Mouse (Mus musculus) layer of hippocampus, adult 2 months (tissue): ENCODE results near the gene Ccdc73. TPM values are rescaled to one million over a fixed set of nuclear protein-coding genes. Genes with fewer than 3 reads are reported as not detected.
A peak's percentile ranks its signal among the peaks of the same experiment; 100 is the strongest.
"Not testable (repeated sequence)": the region's sequence is repeated elsewhere in the genome, so short reads cannot be mapped to it uniquely, and the experiment has no call there.

ENCODE experiments used
- DNase-seq, 2 experiments: peaks; one replicate each; pipeline ENCODE4 v3.0.0; 2022; ENCODE audit warnings: low spot score in 2 of 2
- H3K27ac ChIP-seq: fragments of 200-600 bp; 2 replicates; pipeline ENCODE4 v1.8.1; 2022
- H3K4me3 ChIP-seq: fragments of 200-600 bp; 2 replicates; pipeline ENCODE4 v1.8.1; 2022; ENCODE audit warnings: mild to moderate bottlenecking
- CTCF ChIP-seq: fragments of 200-600 bp; conservative IDR thresholded peaks from 2 replicates; pipeline ENCODE4 v1.8.1; 2022; ENCODE audit warnings: antibody characterized with exemption, mild to moderate bottlenecking, moderate library complexity
- total RNA-seq, 2 experiments: library from RNA; stranded (reverse); gene quantifications; 2 replicates each; pipeline ENCODE4 v1.2.3; 2021

Gene Ccdc73
- total RNA-seq, 2 experiments from 2014 or later = 1.2 TPM; not detected in 1

DNA sequence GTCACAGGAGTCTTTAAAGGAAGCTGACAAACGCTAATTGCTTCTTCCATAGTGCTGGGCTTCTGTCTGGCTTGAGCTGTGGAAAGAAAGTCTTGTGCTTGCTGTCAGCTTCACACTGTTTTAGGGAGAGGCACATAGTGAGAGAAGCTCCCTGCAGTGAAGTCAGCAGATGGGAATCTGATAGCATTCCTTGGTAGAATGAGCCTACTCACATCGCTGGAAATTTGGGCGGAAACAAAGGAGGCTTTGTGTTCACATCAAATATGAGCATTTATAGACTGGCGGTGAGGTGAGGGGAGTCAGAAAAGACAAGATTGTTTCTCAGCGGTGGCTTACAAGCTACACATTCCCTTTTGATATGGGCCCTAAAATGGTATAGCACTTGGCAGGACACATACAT is 15.9 kb upstream of the Ccdc73 start:
- no peak overlapping the region for H3K4me3 ChIP-seq
- TF ChIP-seq CTCF = no peak
- no peak overlapping the region for H3K27ac ChIP-seq
- DNase-seq = no peak

DNA sequence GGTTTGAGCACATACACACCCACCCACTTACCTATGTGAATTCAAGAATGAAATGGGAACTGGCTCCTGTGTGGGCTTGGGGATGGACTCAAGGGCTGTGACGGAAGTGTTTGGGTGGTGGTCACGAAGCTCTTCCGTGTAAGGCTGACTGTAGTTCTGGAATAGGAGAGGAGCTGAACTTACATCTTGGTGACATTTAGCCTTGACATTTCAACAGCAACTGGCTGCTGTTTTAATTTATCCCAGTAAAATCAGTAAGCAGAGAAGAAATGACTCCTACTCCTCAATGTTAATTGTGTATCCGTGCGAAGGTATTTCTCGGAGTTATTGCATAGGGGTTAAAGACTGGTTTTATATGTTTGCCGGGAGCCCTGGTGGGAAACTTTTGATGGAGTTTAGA is 15.1 kb upstream of the Ccdc73 start:
- TF ChIP-seq CTCF = no peak
- DNase-seq = no peak
- Histone ChIP-seq H3K4me3 (no peak overlapping the region), H3K27ac (no peak overlapping the region)

DNA sequence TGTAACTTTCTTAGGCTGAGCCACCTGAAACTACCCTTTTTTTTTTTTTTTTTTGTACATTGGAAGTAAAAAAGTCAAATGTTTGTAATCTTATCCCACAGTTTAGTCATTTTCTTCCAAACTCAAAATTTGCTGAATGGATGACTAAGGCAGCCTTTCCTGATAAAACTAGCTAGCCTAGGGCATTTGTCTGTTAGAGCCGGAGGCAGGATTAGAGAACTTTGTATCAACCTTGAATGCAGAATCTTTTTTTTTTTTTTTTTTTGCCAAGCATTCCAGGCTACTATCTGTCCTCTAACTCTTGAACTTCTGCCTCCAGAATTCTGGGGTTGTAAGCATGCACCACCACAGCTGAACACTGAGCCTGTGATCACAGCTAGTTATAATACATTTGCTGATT is 12.8 kb upstream of the Ccdc73 start:
- TF ChIP-seq CTCF = no peak
- no peak overlapping the region for H3K27ac ChIP-seq
- DNase-seq = no peak
- H3K4me3 ChIP-seq = no peak overlapping the region

DNA sequence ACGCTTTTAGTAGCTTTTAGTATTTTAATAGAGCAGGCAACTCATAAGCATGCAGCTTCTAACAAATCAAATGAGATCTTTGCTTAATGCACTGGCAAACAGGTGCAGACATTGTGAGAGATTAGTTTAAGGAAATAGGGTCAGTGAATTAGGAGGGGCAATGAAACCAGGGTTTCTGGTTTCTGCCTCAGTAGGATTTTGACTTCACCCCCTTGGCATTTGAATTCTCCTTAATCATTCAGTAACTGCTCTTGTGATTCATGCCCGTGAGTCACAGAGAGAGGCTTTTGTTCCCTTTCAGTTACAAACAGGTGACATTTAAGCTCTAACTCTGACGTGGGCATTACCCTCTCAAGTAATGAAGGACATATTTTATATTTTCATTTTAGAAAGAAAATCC is 11.9 kb upstream of the Ccdc73 start:
- DNase-seq = no peak
- no peak for TF ChIP-seq CTCF
- H3K4me3 ChIP-seq = no peak overlapping the region

DNA sequence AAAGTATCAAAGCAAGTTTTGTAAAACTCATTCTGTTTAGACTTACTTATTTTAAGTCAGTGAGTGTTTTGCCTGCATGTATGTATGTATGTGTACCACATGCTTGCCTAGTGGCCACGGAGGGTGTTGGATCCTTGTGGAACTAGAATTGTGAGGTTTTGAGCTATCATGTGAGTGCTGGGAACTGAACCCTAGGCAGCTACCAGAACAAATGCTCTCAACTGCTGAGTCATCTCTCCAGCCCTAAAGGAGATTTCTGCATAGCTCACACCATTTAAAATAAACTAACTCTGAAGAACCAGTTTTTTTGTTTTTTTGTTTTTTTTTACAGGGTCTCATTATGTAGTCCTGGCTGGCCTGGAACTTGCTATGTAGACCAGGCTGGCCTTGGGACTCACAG is 11.4 kb upstream of the Ccdc73 start:
- no peak for TF ChIP-seq CTCF
- no peak overlapping the region for H3K4me3 ChIP-seq

More for the DNA sequence above, 11.9 kb upstream of the Ccdc73 start:
- H3K27ac ChIP-seq = no peak overlapping the region

DNA sequence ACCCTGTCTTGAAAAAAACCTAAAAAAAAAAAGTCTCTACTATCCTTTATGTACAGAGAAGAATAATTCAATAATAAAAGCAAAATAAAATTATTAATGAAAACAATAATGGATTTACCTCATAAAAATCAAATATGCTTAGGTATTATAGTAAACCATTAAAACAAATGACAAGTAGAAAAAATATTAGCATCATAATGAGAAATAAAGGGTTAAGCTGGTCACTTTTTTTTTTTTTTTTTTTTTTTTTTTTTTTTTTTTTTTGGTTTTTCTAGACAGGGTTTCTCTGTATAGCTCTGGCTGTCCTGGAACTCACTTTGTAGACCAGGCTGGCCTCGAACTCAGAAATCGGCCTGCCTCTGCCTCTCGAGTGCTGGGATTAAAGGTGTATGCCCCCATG is 9.5 kb upstream of the Ccdc73 start:
- H3K4me3 ChIP-seq, H3K27ac ChIP-seq, DNase-seq: not testable (repeated sequence)

More for the DNA sequence above, 11.4 kb upstream of the Ccdc73 start:
- no peak overlapping the region for H3K27ac ChIP-seq
- DNase-seq = no peak

DNA sequence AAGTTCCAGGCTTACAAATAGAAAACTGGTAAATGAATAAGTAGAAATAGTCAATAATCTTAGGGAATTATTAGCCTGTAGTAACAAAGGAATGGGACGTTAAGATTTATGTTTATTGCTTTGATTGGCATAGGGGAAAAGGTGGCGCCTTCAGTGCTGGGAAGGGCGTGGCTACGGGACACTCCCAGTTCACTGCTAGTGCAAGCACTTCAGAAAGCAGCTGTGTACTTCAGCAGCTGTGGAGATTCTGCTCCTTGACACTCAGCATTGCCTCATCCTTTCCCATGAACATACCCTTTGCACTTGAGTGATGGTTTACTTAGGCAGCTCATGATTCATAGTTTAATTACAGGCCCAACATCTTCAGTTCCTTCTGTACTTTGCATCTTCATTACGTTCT is 8.5 kb upstream of the Ccdc73 start:
- no peak for TF ChIP-seq CTCF
- H3K27ac ChIP-seq = no peak overlapping the region
- H3K4me3 ChIP-seq = no peak overlapping the region

DNA sequence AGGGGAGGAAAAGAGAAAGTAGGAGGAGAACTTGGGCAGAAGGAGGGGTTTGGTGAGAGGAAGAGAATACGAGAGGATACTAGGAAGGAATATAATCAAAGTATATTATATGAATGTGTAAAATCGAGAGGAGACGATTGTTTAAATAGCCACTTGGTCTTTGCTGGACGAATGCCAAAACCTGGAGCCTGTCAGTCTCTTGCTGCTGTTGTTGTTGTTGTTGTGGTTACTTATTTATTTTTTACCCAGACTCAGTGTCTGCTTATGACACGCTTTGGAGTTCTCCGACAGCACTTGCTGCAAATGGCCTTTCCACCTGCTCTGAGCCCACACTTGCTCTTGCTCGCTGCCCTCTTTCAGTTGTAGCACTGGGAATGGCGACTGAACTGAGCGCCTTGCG is 7.2 kb upstream of the Ccdc73 start:
- TF ChIP-seq CTCF = no peak
- Histone ChIP-seq H3K4me3 (no peak overlapping the region), H3K27ac (no peak overlapping the region)
- no peak for DNase-seq

More for the DNA sequence above, 8.5 kb upstream of the Ccdc73 start:
- DNase-seq = no peak

DNA sequence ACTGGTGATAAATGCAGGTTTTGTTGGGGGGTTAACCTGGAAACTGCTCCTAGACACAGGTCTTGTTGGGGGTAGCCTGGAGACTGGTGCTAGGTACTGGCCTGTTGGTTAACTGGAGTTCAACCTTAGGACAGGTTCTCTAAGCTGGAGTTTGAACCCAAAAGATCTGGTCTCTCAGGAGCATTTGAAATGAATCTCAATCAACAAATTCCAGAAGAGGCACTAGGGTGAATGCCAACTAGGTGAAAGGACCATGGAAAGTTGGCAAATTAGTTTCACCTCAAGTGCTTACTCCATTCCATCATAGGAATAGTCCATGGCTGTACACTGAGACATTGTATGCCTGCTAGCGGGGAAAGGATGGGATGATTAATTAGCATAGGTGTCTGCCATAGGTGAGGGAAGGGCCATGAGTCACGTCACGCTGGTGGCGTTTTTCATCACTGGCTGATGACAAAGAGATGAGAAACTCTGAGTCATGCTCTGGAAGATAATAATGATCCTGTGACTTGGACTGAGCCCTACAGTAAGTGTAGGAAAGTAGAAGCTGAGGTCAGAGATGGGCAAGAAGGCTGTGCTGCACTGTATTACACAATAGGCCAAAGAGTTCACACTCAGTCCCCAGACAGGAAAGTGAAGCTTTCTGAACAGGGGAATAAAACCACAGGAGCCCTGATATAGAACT is 3.3 kb upstream of the Ccdc73 start:
- no peak for TF ChIP-seq CTCF
- Histone ChIP-seq H3K4me3 (no peak overlapping the region), H3K27ac (no peak overlapping the region)
- no peak for DNase-seq

DNA sequence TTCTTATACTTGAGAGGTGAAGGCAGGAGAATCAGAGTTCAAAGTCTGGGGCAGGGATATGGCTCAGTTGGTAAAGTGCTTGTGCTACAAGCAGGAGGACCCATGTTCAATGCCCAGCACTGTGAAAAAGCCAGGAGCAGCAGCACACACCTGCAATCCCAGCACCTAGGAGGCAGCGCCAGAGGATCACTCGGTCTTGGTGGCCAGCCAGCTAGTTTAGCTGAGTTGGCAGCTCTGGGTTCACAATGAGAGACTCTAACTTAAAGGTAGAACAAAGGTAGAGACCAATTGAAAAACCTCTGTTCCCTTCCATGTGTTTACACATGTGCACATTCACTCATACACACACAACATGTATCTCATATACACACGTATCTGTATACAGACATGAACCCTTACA is 1.5 kb downstream of the Ccdc73 start:
- Histone ChIP-seq H3K27ac (no peak overlapping the region), H3K4me3 (no peak overlapping the region)
- DNase-seq = no peak
- no peak for TF ChIP-seq CTCF

DNA sequence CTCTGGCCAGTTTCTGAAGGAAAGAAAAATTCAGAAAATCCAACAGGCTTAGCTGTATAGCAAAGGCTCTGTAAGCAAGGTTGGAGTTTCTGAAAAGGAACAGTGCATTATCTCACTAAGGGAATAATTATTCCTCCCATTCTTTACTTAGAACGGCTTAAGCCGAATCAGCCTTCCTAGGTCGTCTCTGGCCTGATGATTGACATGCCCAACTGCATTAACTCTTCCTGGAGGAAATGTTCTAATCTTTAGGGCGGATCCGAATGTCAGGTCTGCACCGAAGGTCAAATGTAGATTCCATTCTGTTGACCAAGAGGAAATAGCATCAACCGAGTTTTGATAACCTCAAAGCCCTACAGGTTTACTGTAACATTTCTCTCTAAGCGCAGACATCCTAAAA is 11.2 kb downstream of the Ccdc73 start:
- Histone ChIP-seq H3K27ac (no peak overlapping the region), H3K4me3 (no peak overlapping the region)
- no peak for DNase-seq
- no peak for TF ChIP-seq CTCF

DNA sequence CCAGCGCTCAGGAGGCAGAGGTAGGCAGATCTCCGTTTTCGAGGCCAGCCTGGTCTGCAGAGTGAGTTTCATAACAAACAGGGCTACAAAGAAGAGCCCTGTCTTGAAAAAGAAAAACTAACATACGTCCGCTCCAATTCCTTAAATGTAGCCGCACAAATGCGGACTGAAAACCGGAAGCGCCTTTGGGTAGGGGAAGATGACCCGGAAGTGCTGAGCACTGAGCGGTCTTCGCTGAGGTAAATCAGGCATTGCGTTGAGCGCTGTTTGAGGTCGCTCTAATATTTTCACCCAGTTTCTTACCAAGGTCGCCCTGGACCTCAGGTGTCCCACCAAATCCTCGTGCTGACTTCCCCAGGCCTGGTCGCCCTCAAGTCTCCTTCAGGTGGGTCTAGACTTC is 18.5 kb downstream of the Ccdc73 start:
- Histone ChIP-seq H3K27ac (no peak overlapping the region), H3K4me3 (no peak overlapping the region)
- no peak for TF ChIP-seq CTCF
- no peak for DNase-seq

DNA sequence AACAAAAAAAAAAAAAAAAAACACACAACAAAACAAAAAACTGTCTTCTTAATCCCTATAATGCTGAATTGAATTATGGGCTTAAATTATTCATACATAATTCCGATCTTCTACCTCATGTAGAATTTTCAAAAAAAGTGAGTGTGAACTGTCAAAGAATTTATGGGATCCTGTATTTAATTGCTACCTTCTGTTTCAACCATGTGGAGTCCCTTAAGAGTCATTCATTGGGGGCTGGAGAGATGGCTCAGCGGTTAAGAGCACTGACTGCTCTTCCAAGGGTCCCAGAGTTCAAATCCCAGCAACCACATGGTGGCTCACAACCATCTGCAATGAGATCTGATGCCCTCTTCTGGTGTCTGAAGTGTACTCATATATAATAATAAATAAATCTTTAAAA is 19.7 kb downstream of the Ccdc73 start:
- not testable (repeated sequence) for H3K4me3 ChIP-seq, H3K27ac ChIP-seq, DNase-seq

DNA sequence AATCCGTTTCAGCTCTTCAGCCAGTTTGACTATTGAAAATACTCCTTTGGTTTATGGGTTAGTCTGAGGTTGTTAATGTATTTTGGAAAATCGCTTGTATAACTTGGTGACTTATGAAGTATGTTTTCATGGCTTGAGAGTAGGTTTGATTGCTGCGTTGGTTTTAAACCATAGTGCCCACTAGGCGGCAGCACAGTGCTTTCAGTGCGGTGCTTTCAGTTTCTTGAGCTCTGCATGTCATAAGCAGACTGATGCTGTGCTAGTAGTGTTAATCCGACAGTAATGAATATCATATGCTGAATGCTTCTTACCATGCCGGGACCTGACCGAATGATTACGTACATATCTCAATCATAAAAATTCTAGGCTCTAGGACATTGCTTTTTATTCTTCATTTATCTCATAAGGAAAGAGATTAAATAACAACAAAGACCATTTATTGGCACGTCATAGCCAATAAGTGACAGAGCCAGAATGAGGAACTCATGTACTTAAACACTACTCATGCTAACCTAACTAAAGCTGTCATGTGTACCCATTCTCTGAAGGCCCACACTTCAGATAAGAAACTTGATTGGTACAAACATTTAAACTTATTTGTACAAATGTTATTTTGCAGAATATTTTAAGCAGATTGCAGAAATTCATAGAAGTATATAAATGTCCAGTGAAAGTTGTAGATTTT is 20.4 kb downstream of the Ccdc73 start:
- peak; percentile 81 to 82 for DNase-seq
- H3K27ac ChIP-seq = no peak overlapping the region

More for the DNA sequence above, 20.4 kb downstream of the Ccdc73 start:
- peak; percentile 93 for TF ChIP-seq CTCF
- peak overlapping the region; percentile 23; the same call in 1 of the 2 replicates for H3K4me3 ChIP-seq
